Mouse (Mus musculus): ENCODE data around the gene Pnlip.

- TF ChIP-seq POLR2A (IDR thresholded peaks at IDR 0.05; ENCODE audit: borderline replicate concordance, extremely low read depth, insufficient read depth, insufficient read length, poor library complexity, severe bottlenecking) = no peak
- TF ChIP-seq CTCF (IDR thresholded peaks at IDR 0.05; ENCODE audit: borderline replicate concordance, extremely low read depth, insufficient read depth, insufficient read length) = no peak
These were observed 24.8 kb downstream of the Pnlip start for GRCm38 (mm10) chr19:58677117-58677516.

All from brain, embryonic 14.5 days (tissue).